Mouse (Mus musculus) liver, postnatal 0 days (tissue): ENCODE results near the gene Lyl1.
A peak's percentile ranks its signal among the peaks of the same experiment; 100 is the strongest.

Experiments
- CTCF ChIP-seq: sonication (generic); IDR thresholded peaks from 2 replicates; pipeline ENCODE4 v1.5.1; 2016; ENCODE audit warnings: antibody characterized with exemption, low read depth
- EP300 ChIP-seq: IDR thresholded peaks from 2 replicates; pipeline ENCODE4 v1.6.1; 2016; ENCODE audit warnings: antibody characterized with exemption, low read depth, mild to moderate bottlenecking

- TF ChIP-seq CTCF, result peak; percentile 88
- peak; percentile 58 for TF ChIP-seq EP300
Observed at GRCm38 (mm10) chr8:84699861-84700322, 1.4 kb upstream of the Lyl1 start.
